Mouse (Mus musculus) forebrain, embryonic 16.5 days (tissue): Measurements from ENCODE around the gene Acsf3. TPM values are rescaled to one million over a fixed set of nuclear protein-coding genes. Genes with fewer than 3 reads are reported as not detected.

Source experiments
- ATAC-seq: fragments of 200-750 bp; cut with Nextera tagmentation; 2 replicates; pipeline ENCODE4 v1.8.0; 2017; ENCODE audit warnings: mild to moderate bottlenecking, moderate library complexity
- H3K27ac ChIP-seq: fragments of 300-500 bp; sonication (generic); 2 replicates; pipeline ENCODE4 v1.5.1; 2014; ENCODE audit warnings: low read length, control low read depth
- H3K27me3 ChIP-seq: fragments of 300-500 bp; sonication (generic); replicated peaks from 2 replicates; pipeline ENCODE4 v1.6.1; 2014; ENCODE audit warnings: low read length; ENCODE audit not compliant: control insufficient read depth, insufficient read depth
- H3K36me3 ChIP-seq: fragments of 300-500 bp; sonication (generic); 2 replicates; pipeline ENCODE4 v1.6.1; 2014; ENCODE audit not compliant: control insufficient read depth, insufficient read depth
- H3K4me1 ChIP-seq: fragments of 300-500 bp; sonication (generic); replicated peaks from 2 replicates; pipeline ENCODE4 v1.6.1; 2014; ENCODE audit warnings: low read length; ENCODE audit not compliant: control insufficient read depth, insufficient read depth
- H3K4me2 ChIP-seq: fragments of 300-500 bp; sonication (generic); 2 replicates; pipeline ENCODE4 v1.6.1; 2014; ENCODE audit warnings: mild to moderate bottlenecking, low read length, control low read depth
- H3K4me3 ChIP-seq: fragments of 300-500 bp; sonication (generic); replicated peaks from 2 replicates; pipeline ENCODE4 v1.5.1; 2014; ENCODE audit warnings: mild to moderate bottlenecking, low read length, control low read depth
- H3K9ac ChIP-seq: fragments of 300-500 bp; sonication (generic); replicated peaks from 2 replicates; pipeline ENCODE4 v1.6.1; 2014; ENCODE audit warnings: low read depth, low read length, control low read depth
- H3K9me3 ChIP-seq: fragments of 300-500 bp; sonication (generic); 2 replicates; pipeline ENCODE4 v1.6.1; 2016; ENCODE audit warnings: low read length; ENCODE audit not compliant: control insufficient read depth
- WGBS: fragments of 180-500 bp; shearing (Covaris S2); extraction: QIAGEN DNeasy Blood & Tissue Kit; methylation state at CpG from one replicate; pipeline ENCODE4 v1.1.7; 2014; 5-methylcytosine and 5-hydroxymethylcytosine counted together
- polyA plus RNA-seq: library from polyadenylated mRNA; unstranded; fragments of >200 nt; fragmentation: Nextera tagmentation; extraction: Ambion mirVana; gene quantifications from 2 replicates; pipeline ENCODE4 v1.2.1, GENCODE M21; 2015

Acsf3 gene
- polyA plus RNA-seq: 13.6 and 15.9 TPM in 2 replicates

DNA sequence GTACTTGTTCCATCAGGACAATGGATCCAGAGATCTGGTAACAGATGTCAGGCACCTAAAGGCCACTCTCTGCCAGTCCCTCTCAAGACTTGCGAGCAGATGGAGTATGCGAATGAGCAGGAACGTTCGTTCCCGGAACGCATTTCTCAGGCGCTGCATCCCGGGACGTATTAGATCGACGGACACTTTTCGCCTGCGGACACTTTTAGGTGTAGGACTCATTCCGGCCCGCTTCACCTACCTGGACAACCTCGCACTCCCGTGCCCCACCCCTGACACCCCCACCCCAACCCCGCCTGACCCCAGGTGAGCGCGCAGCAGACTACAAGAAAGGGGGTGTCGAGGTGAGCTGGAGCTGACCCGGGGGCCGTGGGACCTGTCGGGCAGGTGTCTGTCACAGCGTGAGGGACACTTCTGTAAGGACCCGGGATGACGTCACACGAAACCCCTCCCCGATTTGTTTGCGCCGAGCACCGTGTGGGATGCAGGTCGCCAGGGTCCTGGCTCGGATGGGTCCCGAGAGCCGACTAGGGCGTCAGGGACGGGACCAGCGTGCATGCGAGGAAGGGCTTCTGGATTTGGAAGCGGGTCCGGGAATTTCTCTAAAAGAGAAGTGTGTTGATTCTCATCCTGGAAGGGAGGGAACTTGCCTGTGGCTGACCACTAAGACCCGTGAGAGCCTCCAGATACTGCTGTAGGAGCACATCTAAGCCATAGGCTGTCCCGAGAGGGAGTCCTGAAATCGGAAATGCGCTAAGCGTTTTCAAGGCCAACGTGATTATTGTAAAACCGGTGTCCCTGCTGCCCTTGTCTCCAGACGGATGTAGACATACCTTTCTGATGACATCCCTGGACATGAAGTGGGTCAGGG lies at the start of gene Acsf3:
TSS of gene Acsf3 (plus strand) at position 202 of the 871 bp plus-strand sequence.
- Histone ChIP-seq H3K4me1 (peaks cover 11% of the 10 kb centered on the region), H3K4me3 (peak within 1 kb of the TSS; percentile 92), H3K36me3 (peaks cover 1% of the 10 kb centered on the region; the same call in 1 of the 2 replicates), H3K4me2 (peak within 1 kb of the TSS; percentile 95), H3K9me3 (no peaks in the 10 kb centered on the region), H3K27me3 (no peaks in the 10 kb centered on the region), H3K9ac (peak within 1 kb of the TSS; percentile 97), H3K27ac (peak within 1 kb of the TSS; percentile 49)
- ATAC-seq: peak; percentile 76
- WGBS: under 1% methylated on average over 50 of the region's 50 CpGs

DNA sequence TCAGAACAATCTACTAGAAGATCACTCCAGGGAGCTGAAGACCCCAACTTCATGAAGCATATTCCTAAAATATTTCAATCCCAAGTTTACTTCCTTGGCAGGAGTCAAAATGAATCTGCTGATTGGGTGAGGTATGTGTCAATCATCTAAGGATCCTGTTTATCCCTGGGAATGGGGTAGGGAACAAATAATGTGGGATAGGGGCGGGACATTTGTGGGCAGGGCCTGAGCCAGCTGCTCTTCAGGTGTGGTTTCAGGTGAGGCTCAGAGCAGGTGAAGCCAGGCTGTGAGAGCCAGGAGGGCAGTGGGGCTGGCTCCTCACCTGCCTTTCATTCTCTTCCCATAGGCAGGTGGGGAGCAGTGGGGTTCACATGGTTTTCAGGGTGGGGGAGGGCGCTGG lies 48.5 kb upstream of the Acsf3 start:
- peaks cover 3% of the 10 kb centered on the region for H3K4me1 ChIP-seq
- no peak overlapping the region for H3K27ac ChIP-seq
- H3K4me3 ChIP-seq: no peak overlapping the region
- 54% methylated on average over 2 of the region's 2 CpGs for WGBS
- no peaks in the 10 kb centered on the region for H3K27me3 ChIP-seq
- H3K9ac ChIP-seq: no peak overlapping the region
- no peak for ATAC-seq
- no peaks in the 10 kb centered on the region for H3K9me3 ChIP-seq
- H3K36me3 ChIP-seq: no peaks in the 10 kb centered on the region
- H3K4me2 ChIP-seq: no peak overlapping the region

DNA sequence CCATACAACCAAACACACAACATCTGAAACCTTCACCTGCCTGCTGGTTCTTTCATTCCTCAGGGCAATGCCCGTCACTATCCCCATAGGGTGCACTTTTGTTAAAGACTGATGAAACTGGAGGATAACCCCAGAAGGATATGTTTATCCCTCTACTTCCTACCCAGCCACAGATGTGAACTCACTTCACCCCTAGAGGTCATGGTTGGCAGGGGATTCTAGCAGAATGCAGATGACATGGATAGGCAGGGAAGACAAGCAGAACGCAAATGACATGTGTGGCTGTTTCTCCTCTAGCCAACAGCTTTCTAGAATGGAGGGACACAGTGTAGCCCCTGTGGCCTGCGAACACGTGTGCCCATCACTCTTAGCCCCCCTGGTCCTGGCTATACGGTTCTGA lies 47.9 kb upstream of the Acsf3 start:
- WGBS: 68% methylated on average over 5 of the region's 5 CpGs
- Histone ChIP-seq H3K9me3 (no peaks in the 10 kb centered on the region), H3K4me1 (no peaks in the 10 kb centered on the region), H3K9ac (no peak overlapping the region), H3K4me3 (no peak overlapping the region), H3K27ac (no peak overlapping the region), H3K4me2 (no peak overlapping the region), H3K36me3 (no peaks in the 10 kb centered on the region), H3K27me3 (no peaks in the 10 kb centered on the region)
- ATAC-seq: no peak

DNA sequence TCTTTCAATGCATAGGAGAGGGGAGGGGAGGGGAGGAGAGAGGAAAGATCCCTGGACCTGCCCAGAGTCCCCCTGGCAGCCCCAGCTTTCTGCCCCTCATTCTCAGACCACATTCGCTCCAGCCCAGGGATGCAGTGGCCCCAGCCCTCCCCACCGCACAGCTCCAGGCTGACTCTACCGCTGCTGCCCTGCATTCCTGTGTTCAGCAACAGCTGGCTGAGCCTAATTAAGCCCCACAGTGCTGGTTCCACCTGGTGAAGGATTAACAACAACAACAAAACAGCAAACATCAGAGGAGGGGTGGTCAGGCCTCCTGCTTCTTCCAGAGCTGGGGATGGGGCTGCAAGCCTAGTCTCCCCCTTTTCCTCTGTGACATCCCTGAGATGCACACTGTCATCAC lies 46.7 kb upstream of the Acsf3 start:
- ATAC-seq: no peak
- H3K9ac ChIP-seq: no peak overlapping the region
- H3K27ac ChIP-seq: no peak overlapping the region
- H3K4me2 ChIP-seq: no peak overlapping the region
- WGBS: 4% methylated on average over 3 of the region's 3 CpGs
- no peaks in the 10 kb centered on the region for H3K27me3 ChIP-seq
- H3K36me3 ChIP-seq: no peaks in the 10 kb centered on the region
- peaks cover 1% of the 10 kb centered on the region for H3K4me1 ChIP-seq
- H3K4me3 ChIP-seq: no peak overlapping the region
- H3K9me3 ChIP-seq: no peaks in the 10 kb centered on the region

DNA sequence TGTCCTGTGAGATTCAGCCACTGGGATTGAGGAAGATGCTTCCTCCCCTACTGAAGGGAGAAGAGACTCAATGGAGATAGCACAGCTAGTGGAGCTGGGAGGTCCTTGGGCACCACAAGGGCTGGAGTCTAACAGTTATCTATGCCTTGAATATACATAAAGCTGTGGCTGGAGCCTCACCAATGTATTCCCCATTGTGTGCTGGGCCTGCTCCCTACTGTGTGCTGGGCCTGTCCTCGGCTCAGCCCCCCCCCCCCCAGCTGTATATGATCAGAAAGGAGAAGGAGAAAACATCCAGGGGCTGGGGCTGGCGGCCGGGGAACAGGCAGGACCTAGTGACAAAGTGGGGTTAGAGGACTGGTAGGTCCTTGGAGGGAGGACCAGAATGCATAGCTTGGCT lies 40.2 kb upstream of the Acsf3 start:
- Histone ChIP-seq H3K9me3 (no peaks in the 10 kb centered on the region), H3K36me3 (no peaks in the 10 kb centered on the region), H3K4me3 (no peak overlapping the region), H3K9ac (peak overlapping the region; percentile 29), H3K4me2 (no peak overlapping the region), H3K4me1 (peaks cover 65% of the 10 kb centered on the region), H3K27ac (peak overlapping the region; percentile 71), H3K27me3 (no peaks in the 10 kb centered on the region)
- 68% methylated on average over 3 of the region's 3 CpGs for WGBS
- ATAC-seq: no peak

DNA sequence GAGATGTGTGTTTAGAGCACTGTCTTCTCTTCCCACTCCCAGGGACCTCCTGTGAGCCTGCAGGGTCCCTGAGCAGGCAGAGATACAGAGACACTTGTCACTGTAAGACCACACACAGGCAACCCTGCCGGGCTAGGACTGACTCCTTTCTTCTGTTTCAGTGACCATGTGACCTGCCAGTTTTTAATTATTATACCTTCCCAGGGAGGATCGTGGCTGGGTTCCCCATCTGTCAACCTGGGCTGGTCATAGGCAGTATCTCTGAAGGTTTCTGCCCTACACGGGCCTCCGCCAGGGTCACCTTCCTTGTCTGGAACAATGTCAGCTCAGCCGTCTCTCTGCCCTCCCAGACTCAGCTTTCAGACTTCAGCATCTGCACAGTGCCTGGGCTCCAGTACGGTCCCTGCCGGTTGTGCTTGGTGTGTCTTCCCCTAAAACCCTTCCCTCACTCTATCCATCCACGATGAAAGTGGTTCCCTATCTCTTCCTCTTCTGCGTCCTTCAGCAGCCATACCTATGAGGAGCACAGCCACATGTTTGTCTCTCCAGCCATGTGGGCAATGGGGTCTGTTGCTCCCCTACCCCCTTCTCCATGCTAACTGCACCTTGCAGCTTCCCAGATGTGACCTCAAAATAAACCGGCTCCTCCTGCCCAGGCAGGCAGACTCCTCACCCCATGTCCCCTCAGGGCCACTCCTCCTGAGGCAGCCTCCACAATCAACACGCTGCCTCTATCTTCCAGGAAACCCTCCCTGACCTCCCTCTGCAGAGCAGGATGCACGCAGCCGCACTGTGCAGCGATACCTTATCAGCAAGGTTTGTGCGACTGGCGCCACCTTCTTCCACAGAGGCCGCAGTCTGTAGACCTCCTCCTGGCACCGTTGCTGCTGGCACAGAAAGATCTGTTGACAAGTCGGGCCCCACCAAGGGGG lies 39.5 kb upstream of the Acsf3 start:
- WGBS: 54% methylated on average over 19 of the region's 19 CpGs
- peaks cover 67% of the 10 kb centered on the region for H3K4me1 ChIP-seq
- no peak overlapping the region for H3K4me3 ChIP-seq
- H3K27me3 ChIP-seq: no peaks in the 10 kb centered on the region
- H3K9me3 ChIP-seq: no peaks in the 10 kb centered on the region
- H3K36me3 ChIP-seq: no peaks in the 10 kb centered on the region
- H3K27ac ChIP-seq: peak overlapping the region; percentile 71
- no peak for ATAC-seq
- H3K9ac ChIP-seq: peak overlapping the region; percentile 29
- H3K4me2 ChIP-seq: no peak overlapping the region

DNA sequence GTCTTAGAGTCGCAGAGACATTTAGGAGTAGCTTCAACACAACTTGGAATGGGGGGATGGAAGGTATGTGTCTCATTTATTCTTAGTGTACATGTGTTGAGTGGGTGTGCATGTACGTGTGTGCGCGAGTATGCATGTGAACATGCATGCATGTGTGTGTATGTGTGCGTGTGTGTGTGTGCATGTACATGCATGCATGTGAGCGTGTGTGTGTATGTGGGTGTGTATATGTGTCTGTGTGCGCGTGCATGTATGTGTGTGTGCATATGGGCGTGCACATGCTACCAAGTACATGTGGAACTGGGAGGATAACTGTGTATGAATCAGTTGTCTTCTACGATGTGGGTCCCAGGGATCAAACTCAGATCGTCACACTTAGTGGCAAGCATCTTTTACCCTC lies 38.7 kb upstream of the Acsf3 start:
- 89% methylated on average over 11 of the region's 11 CpGs for WGBS
- no peak overlapping the region for H3K27ac ChIP-seq
- H3K36me3 ChIP-seq: no peaks in the 10 kb centered on the region
- H3K4me2 ChIP-seq: no peak overlapping the region
- H3K27me3 ChIP-seq: no peaks in the 10 kb centered on the region
- no peaks in the 10 kb centered on the region for H3K9me3 ChIP-seq
- peaks cover 73% of the 10 kb centered on the region for H3K4me1 ChIP-seq
- no peak for ATAC-seq
- H3K9ac ChIP-seq: no peak overlapping the region
- H3K4me3 ChIP-seq: no peak overlapping the region

DNA sequence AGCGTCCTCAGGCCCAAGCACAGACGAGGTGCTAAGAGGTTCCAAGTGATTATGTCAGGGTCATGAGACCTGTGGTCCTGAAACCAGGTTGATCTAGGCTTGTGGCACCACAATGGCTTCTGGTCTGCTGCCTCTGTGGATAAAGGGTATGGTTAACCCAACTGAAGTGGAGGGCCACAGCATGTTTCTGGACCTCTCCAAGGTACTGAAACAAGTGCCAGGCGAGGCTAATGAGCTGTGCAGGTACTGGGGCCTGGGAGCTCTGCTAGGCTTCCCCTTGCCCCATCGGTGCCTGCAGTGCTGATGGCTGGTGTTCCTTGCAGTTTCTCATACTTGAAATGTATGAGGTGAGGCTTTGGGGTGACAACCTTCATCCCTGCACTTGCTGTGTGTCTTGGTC lies 38.2 kb upstream of the Acsf3 start:
- H3K9ac ChIP-seq: no peak overlapping the region
- H3K27me3 ChIP-seq: no peaks in the 10 kb centered on the region
- WGBS: 41% methylated on average over 4 of the region's 4 CpGs
- no peak for ATAC-seq
- no peak overlapping the region for H3K4me3 ChIP-seq
- no peak overlapping the region for H3K4me2 ChIP-seq
- no peaks in the 10 kb centered on the region for H3K9me3 ChIP-seq
- H3K4me1 ChIP-seq: peaks cover 78% of the 10 kb centered on the region
- H3K36me3 ChIP-seq: no peaks in the 10 kb centered on the region
- H3K27ac ChIP-seq: peak overlapping the region; percentile 38; the same call in 1 of the 2 replicates

DNA sequence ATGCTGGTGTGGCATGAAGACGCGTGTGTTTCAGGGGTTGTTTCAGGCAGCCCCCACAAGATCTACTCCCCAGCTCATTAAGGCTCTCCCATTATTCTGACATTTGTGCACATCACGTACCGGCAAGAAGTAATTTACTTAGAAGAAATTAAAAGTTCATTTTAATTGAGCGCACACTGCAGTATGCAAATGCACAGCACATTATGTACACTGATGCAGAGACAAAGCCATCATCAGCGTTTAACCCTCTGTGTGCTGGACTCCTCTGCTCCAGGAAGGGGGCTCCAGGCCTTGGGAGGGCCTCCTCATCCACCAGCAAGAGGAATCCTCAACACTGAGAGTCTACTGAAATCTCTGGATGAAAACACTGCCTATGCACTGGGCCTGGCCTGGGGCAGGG lies 37.4 kb upstream of the Acsf3 start:
- Histone ChIP-seq H3K9ac (peak overlapping the region; percentile 45), H3K4me3 (no peak overlapping the region), H3K27me3 (no peaks in the 10 kb centered on the region), H3K36me3 (no peaks in the 10 kb centered on the region), H3K9me3 (no peaks in the 10 kb centered on the region), H3K4me2 (no peak overlapping the region), H3K27ac (peak overlapping the region; percentile 78), H3K4me1 (peaks cover 86% of the 10 kb centered on the region)
- 20% methylated on average over 6 of the region's 6 CpGs for WGBS
- ATAC-seq: peak; percentile 34
